Mouse (Mus musculus) embryonic fibroblast, embryonic 13.5 days (primary cell): ENCODE results near the gene Hmga2.
"Not testable (repeated sequence)": the region's sequence is repeated elsewhere in the genome, so short reads cannot be mapped to it uniquely, and the experiment has no call there.

Source experiments
- CTCF ChIP-seq: IDR thresholded peaks from 2 replicates; pipeline ENCODE4 v1.5.1; 2011; ENCODE audit warnings: mild to moderate bottlenecking, control low read depth, low read length, moderate library complexity, borderline replicate concordance; ENCODE audit not compliant: insufficient read depth
- POLR2A ChIP-seq: IDR thresholded peaks from 2 replicates; pipeline ENCODE4 v1.6.1; 2011; ENCODE audit warnings: low read depth, mild to moderate bottlenecking, control low read depth, low read length, moderate library complexity

DNA sequence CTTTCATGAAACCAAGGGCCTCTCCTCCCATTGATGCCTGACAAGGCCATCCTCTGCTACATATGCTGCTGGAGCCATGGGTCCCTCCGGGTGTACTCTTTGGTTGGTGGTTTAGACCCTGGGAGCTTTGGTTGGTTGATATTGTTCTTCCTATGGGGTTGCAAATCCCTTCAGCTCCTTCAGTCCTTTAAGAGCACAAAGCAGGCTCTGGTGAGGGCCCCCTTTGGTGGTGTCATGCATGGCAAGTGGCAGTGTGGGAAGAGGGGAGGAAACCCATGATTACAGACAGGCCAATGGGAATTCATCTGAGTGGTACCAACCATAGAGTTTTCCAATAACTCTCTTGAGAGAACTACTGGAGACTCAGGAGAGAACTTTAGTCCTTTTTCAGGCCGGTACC, 136.4 kb downstream of the Hmga2 start:
- TF ChIP-seq CTCF, POLR2A: not testable (repeated sequence)
